Mouse (Mus musculus) olfactory bulb, adult 2 months (tissue): ENCODE results near the gene Aox1.

Source experiments
- CTCF ChIP-seq: fragments of 200-500 bp; IDR thresholded peaks from 2 replicates; pipeline ENCODE4 v1.5.1; 2012; ENCODE audit warnings: low read depth, mild to moderate bottlenecking, low read length, moderate library complexity; ENCODE audit not compliant: insufficient read depth
- POLR2A ChIP-seq: fragments of 200-500 bp; IDR thresholded peaks from 2 replicates; pipeline ENCODE4 v1.6.1; 2012; ENCODE audit warnings: mild to moderate bottlenecking, low read depth, low read length, moderate library complexity; ENCODE audit not compliant: insufficient read depth

GRCm38 (mm10) chr1:58065606-58066005 is 35.9 kb downstream of the Aox1 start:
- no peak for TF ChIP-seq CTCF
- no peak for TF ChIP-seq POLR2A
